Mouse (Mus musculus): ENCODE results near the gene Bex6.

Bex6 gene

GRCm38 (mm10) chr16:32164396-32165027, 15.1 kb upstream of the Bex6 start:
- CTCF ChIA-PET, result interaction anchor here in 2 of 4 experiments (0.7 to 1.6 kb wide), 4 partner anchors 10 to 109 kb away, joined by 3 to 5 read pairs (median 3); no protein-coding TSS in a partner anchor
- POLR2A ChIA-PET, result interaction anchor here in 3 of 4 experiments (0.5 to 3.5 kb wide), 25 partner anchors 8 to 548 kb away, joined by 3 to 40 read pairs (median 4); partner anchors contain the start of gene Rnf168 (in 1 of the 3)

GRCm38 (mm10) chr16:32165281-32165821, 14.3 kb upstream of the Bex6 start, which contains the start of gene Nrros:
Gene Nrros, minus strand, starts transcription at chr16:32165594.
- ChIA-PET POLR2A (interaction anchor here in 3 of 4 experiments (0.7 to 3.5 kb wide), 25 partner anchors 8 to 642 kb away, joined by 3 to 40 read pairs (median 4); partner anchors contain the start of gene Rnf168 (in 1 of the 3)), CTCF (interaction anchor here in 3 of 4 experiments (0.6 to 1.6 kb wide), 7 partner anchors 9 to 1141 kb away, joined by 3 to 10 read pairs (median 4); no protein-coding TSS in a partner anchor)

GRCm38 (mm10) chr16:32167819-32168545, 11.6 kb upstream of the Bex6 start:
- ChIA-PET POLR2A (interaction anchor here in 2 of 4 experiments (0.9 to 2.6 kb wide), 2 partner anchors 9 to 302 kb away, joined by 5 to 10 read pairs; no protein-coding TSS in a partner anchor), CTCF (interaction anchor here in 1 of 4 experiments (0.6 kb wide), 1 partner anchor 10 kb away, joined by 3 read pairs; no protein-coding TSS in a partner anchor)

- CTCF ChIA-PET, result no interaction called here
- POLR2A ChIA-PET, result no interaction called here
Measured at GRCm38 (mm10) chr16:32171031-32171731, 8.4 kb upstream of the Bex6 start.

GRCm38 (mm10) chr16:32173401-32173800, 6.2 kb upstream of the Bex6 start:
- POLR2A ChIA-PET, result interaction anchor here in 3 of 4 experiments (0.8 to 6.2 kb wide), 12 partner anchors 8 to 159 kb away, joined by 3 to 40 read pairs (median 4); partner anchors contain the start of genes Nrros (in 2 of the 3) and Ubxn7 (in 1 of the 3)
- CTCF ChIA-PET, result interaction anchor here in 2 of 4 experiments (1.0 to 1.7 kb wide), 3 partner anchors 29 to 100 kb away, joined by 3 to 8 read pairs (median 5); no protein-coding TSS in a partner anchor

- ChIA-PET POLR2A (interaction anchor here (0.6 to 6.2 kb wide), 25 partner anchors 9 to 157 kb away, joined by 3 to 40 read pairs (median 4); partner anchors contain the start of genes Nrros (in 3 of the 4), Fbxo45 (in 1 of the 4), Ubxn7 (in 1 of the 4) and Wdr53 (in 1 of the 4)), CTCF (interaction anchor here (0.6 to 1.7 kb wide), 13 partner anchors 10 to 292 kb away, joined by 3 to 9 read pairs (median 5); partner anchors contain the start of gene Nrros (in 1 of the 4))
Measured at GRCm38 (mm10) chr16:32174340-32175005, 5.2 kb upstream of the Bex6 start.

GRCm38 (mm10) chr16:32175029-32175428, 4.6 kb upstream of the Bex6 start:
- POLR2A ChIA-PET, result interaction anchor here in 3 of 4 experiments (0.7 to 6.2 kb wide), 15 partner anchors 10 to 103 kb away, joined by 3 to 40 read pairs (median 5); partner anchors contain the start of genes Nrros (in 3 of the 3), Fbxo45 (in 1 of the 3), Rnf168 (in 1 of the 3) and Wdr53 (in 1 of the 3)

GRCm38 (mm10) chr16:32176896-32177686, 2.5 kb upstream of the Bex6 start:
- ChIA-PET CTCF (interaction anchor here (0.5 to 3.1 kb wide), 15 partner anchors 24 to 520 kb away, joined by 3 to 10 read pairs (median 3); no protein-coding TSS in a partner anchor), POLR2A (interaction anchor here in 3 of 4 experiments (0.5 to 6.2 kb wide), 34 partner anchors 8 to 432 kb away, joined by 3 to 40 read pairs (median 3); partner anchors contain the start of genes Nrros (in 3 of the 3), Cep19 (in 1 of the 3), Pigx (in 1 of the 3) and Rnf168 (in 1 of the 3))

More at GRCm38 (mm10) chr16:32175029-32175428, 4.6 kb upstream of the Bex6 start:
- CTCF ChIA-PET, result interaction anchor here (0.7 to 1.7 kb wide), 7 partner anchors 10 to 214 kb away, joined by 3 to 6 read pairs (median 4); partner anchors contain the start of gene Nrros (in 1 of the 4)

GRCm38 (mm10) chr16:32186056-32186455, 6.4 kb downstream of the Bex6 start:
- CTCF ChIA-PET, result interaction anchor here in 1 of 4 experiments (0.6 kb wide), 1 partner anchor 8 kb away, joined by 5 read pairs; no protein-coding TSS in a partner anchor
- POLR2A ChIA-PET, result no interaction called here

GRCm38 (mm10) chr16:32189109-32189508, 9.5 kb downstream of the Bex6 start:
- ChIA-PET CTCF (interaction anchor here in 3 of 4 experiments (0.6 to 1.1 kb wide), 4 partner anchors 14 to 63 kb away, joined by 3 to 6 read pairs (median 4); partner anchors contain the start of gene Nrros (in 1 of the 3)), POLR2A (interaction anchor here in 3 of 4 experiments (0.6 to 2.8 kb wide), 8 partner anchors 11 to 498 kb away, joined by 3 to 8 read pairs (median 3); no protein-coding TSS in a partner anchor)

- ChIA-PET POLR2A (interaction anchor here in 1 of 4 experiments (0.6 to 2.8 kb wide), 3 partner anchors 12 to 468 kb away, joined by 3 to 8 read pairs (median 4); no protein-coding TSS in a partner anchor), CTCF (interaction anchor here in 1 of 4 experiments (0.6 kb wide), 1 partner anchor 25 kb away, joined by 3 read pairs; the partner anchor contains the start of gene Nrros)
Measured at GRCm38 (mm10) chr16:32190011-32190441, 10.4 kb downstream of the Bex6 start.

GRCm38 (mm10) chr16:32200256-32201003, 20.8 kb downstream of the Bex6 start:
- ChIA-PET CTCF (interaction anchor here in 2 of 4 experiments (0.6 to 0.7 kb wide), 2 partner anchors 23 to 83 kb away, joined by 3 to 4 read pairs; no protein-coding TSS in a partner anchor), POLR2A (interaction anchor here in 1 of 4 experiments (1.0 to 1.4 kb wide), 3 partner anchors 55 to 92 kb away, joined by 3 to 4 read pairs (median 4); no protein-coding TSS in a partner anchor)

- ChIA-PET CTCF (interaction anchor here in 2 of 4 experiments (0.6 to 0.7 kb wide), 2 partner anchors 23 to 84 kb away, joined by 3 to 4 read pairs; no protein-coding TSS in a partner anchor), POLR2A (interaction anchor here in 1 of 4 experiments (1.0 to 1.4 kb wide), 3 partner anchors 55 to 91 kb away, joined by 3 to 4 read pairs (median 4); no protein-coding TSS in a partner anchor)
Measured at GRCm38 (mm10) chr16:32201004-32201325, 21.3 kb downstream of the Bex6 start.

- ChIA-PET POLR2A (interaction anchor here (0.6 to 1.8 kb wide), 23 partner anchors 11 to 1571 kb away, joined by 3 to 11 read pairs (median 3); partner anchors contain the start of genes Fbxo45 (in 2 of the 4), Nrros (in 2 of the 4), Senp5 (in 2 of the 4) and Wdr53 (in 2 of the 4)), CTCF (interaction anchor here (0.5 to 1.6 kb wide), 43 partner anchors 8 to 1013 kb away, joined by 3 to 11 read pairs (median 4); partner anchors contain the start of genes Nrros (in 1 of the 4) and Rnf168 (in 1 of the 4))
Measured at GRCm38 (mm10) chr16:32202681-32203080, 23.1 kb downstream of the Bex6 start.
